Mouse (Mus musculus): ENCODE measurements around the gene Sox21. TPM values are rescaled to one million over a fixed set of nuclear protein-coding genes. Genes with fewer than 3 reads are reported as not detected.

Sox21 gene
- polyA plus RNA-seq, 1 experiment from 2014 or later = 15.1 TPM

Small RNA genes lying within 50 kb of the gene (microRNA-seq; reads per million reads assigned to microRNA genes)
- gene Mir6241 = not detected

Other genes with a start within 250 kb of the Sox21 start
- 2.8 and 3.9 TPM in 2 replicates for gene Dct, start 184.8 kb downstream of the Sox21 start, polyA plus RNA-seq (2016; fragmentation: Nextera tagmentation; extraction: Ambion mirVana)
- gene Tgds, start 104.3 kb downstream of the Sox21 start, polyA plus RNA-seq (2016; fragmentation: Nextera tagmentation; extraction: Ambion mirVana) = 26.3 and 27.8 TPM in 2 replicates
- 38.9 and 39.0 TPM in 2 replicates for gene Gpr180, start 99.9 kb downstream of the Sox21 start, polyA plus RNA-seq (2016; fragmentation: Nextera tagmentation; extraction: Ambion mirVana)
- not detected in 2 replicates for gene Gm9376, start 29.9 kb upstream of the Sox21 start, polyA plus RNA-seq (2016; fragmentation: Nextera tagmentation; extraction: Ambion mirVana)

Measured in neural tube, embryonic 12.5 days (tissue).